Mouse (Mus musculus): ENCODE measurements around the gene Poc1a. TPM values are rescaled to one million over a fixed set of nuclear protein-coding genes. Genes with fewer than 3 reads are reported as not detected.
A peak's percentile ranks its signal among the peaks of the same experiment; 100 is the strongest.

Poc1a gene
- polyA plus RNA-seq, 1 experiment from 2014 or later, result 2.7 TPM

DNA sequence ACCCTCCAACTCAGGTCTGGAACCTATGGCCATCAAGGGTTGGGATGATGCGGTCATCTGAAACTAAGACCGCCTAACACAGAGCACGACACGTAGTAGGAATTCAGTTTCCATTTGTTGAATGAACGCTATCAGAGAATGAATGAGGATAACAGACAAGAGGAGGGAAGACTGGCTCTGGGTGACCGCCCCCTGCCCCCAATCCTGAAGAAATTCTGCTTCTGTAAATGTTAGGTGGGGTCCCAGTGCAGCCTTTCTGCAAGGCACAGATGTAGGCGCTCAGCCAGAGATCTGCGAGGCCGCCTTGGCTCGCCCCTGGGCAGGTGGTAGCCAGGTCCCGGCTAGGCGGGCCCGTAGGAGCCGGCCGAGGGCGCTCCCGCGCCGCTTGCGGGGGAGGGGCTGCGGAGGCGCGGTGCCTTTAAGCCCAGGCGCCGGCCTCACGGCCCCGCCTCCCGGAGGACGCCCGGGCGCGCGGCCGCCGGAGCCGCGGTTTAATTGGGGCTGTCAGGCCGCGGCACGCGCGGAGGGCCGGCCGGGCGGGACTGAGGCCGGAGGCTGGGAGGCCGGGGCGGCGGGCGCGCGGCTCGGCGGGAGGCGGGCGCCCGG is 87.4 kb downstream of the Poc1a start, which contains the start of gene Dusp7:
TSS of gene Dusp7 (plus strand) at position 521 of the 606 bp plus-strand sequence.
- under 1% methylated on average over 46 of the region's 57 CpGs for WGBS (ENCODE audit: missing documents)
- peak within 1 kb of the TSS; percentile 97 for H3K27ac ChIP-seq
- H3K79me2 ChIP-seq (ENCODE audit: inconsistent target), result peaks cover 51% of the 10 kb centered on the region
- peak within 1 kb of the TSS; percentile 95 for H3K4me3 ChIP-seq (ENCODE audit: inconsistent target)
- peaks cover 3% of the 10 kb centered on the region; the same call in 1 of the 2 replicates for H3K36me3 ChIP-seq (ENCODE audit: inconsistent target)

DNA sequence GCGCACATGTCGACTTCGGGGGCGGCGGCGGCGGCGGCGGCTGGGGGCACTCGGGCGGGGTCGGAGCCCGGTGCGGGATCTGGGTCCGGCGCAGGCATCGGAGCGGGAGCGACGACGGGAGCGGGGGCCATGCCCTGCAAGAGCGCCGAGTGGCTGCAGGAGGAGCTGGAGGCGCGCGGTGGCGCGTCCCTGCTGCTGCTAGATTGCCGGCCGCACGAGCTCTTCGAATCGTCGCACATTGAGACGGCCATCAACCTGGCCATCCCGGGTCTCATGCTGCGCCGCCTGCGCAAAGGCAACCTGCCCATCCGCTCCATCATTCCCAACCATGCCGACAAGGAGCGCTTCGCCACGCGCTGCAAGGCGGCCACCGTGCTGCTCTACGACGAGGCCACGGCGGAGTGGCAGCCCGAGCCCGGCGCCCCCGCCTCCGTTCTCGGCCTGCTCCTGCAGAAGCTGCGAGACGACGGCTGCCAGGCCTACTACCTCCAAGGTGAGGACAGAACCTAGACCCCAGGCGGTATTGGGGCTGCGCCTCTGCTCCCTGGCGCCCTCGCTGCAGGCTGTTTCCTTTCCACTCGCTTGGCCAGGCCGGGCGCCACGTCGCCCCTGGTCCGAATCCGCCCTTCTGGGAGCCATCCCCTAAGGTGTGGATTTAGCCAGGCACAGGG is 88.1 kb downstream of the Poc1a start:
- H3K27ac ChIP-seq, result peak overlapping the region; percentile 95
- H3K36me3 ChIP-seq (ENCODE audit: inconsistent target), result peaks cover 11% of the 10 kb centered on the region; the same call in 1 of the 2 replicates
- peak overlapping the region; percentile 95 for H3K4me3 ChIP-seq (ENCODE audit: inconsistent target)
- WGBS (ENCODE audit: missing documents), result under 1% methylated on average over 72 of the region's 72 CpGs
- H3K79me2 ChIP-seq (ENCODE audit: inconsistent target), result peaks cover 58% of the 10 kb centered on the region

DNA sequence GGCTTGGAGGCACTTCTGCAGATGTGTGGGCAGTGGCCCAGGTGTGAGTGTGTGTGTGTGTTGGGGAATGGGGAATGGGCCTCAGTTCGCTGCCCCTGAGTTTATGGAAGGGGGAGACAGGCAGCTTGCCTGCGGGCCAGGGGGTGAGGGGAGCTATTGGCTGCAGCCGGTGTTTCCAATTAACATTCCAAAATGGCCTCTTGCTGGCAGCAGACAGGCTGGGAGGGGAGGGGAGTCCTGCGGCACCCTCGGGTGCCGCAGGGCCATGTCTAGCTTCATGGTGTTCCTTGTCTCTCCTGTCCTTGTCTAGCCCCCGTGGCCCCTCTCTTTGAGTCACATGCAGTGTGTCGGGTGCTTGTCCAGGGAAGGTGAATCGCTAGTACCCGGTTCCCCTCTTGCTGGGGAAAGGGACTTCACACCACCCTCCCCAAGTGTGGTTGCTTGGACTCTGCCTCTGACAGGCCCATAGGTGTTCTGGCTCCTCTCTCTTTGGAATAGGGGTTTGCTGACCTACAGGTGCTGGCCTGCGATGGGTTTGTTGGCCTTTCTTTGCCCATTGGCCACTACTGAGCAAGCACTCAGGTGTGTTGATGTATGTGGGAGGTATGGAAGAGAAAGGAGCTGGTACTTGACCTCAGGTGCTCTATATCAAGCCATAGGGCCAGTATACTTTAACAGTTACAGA is 89.1 kb downstream of the Poc1a start:
- Histone ChIP-seq H3K27ac (peak overlapping the region; percentile 95), H3K4me3 (ENCODE audit: inconsistent target) (peak overlapping the region; percentile 95), H3K79me2 (ENCODE audit: inconsistent target) (peaks cover 68% of the 10 kb centered on the region), H3K36me3 (ENCODE audit: inconsistent target) (peaks cover 18% of the 10 kb centered on the region; the same call in 1 of the 2 replicates)
- WGBS (ENCODE audit: missing documents), result 9% methylated on average over 11 of the region's 11 CpGs

DNA sequence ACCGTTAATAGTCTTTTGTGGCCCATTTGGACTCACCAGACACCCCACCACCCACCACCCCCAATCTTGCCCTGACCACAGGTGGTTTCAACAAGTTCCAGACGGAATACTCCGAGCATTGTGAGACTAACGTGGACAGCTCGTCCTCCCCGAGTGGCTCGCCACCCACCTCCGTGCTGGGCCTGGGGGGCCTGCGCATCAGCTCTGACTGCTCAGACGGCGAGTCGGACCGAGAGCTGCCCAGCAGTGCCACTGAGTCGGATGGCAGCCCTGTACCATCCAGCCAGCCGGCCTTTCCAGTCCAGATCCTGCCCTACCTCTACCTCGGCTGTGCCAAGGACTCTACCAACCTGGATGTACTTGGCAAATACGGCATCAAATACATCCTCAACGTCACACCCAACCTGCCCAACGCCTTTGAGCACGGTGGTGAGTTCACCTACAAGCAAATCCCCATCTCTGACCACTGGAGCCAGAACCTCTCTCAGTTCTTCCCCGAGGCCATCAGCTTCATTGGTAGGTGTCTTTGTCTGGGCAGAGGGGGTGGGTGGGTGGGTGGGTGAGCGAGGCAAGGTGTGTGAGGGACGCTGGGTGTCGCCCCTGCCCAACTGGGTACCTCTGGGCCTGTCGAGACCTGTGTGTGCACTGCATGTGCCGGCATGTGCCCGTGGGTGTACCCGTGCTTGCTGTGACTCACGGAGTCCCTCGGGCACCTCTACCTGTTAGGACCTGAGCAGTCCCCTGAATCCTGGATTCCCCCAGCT is 89.9 kb downstream of the Poc1a start:
- peak overlapping the region; percentile 95 for H3K27ac ChIP-seq
- H3K36me3 ChIP-seq (ENCODE audit: inconsistent target), result peaks cover 21% of the 10 kb centered on the region; the same call in 1 of the 2 replicates
- peaks cover 77% of the 10 kb centered on the region for H3K79me2 ChIP-seq (ENCODE audit: inconsistent target)
- peak overlapping the region; percentile 95 for H3K4me3 ChIP-seq (ENCODE audit: inconsistent target)
- WGBS (ENCODE audit: missing documents), result 88% methylated on average over 27 of the region's 30 CpGs

DNA sequence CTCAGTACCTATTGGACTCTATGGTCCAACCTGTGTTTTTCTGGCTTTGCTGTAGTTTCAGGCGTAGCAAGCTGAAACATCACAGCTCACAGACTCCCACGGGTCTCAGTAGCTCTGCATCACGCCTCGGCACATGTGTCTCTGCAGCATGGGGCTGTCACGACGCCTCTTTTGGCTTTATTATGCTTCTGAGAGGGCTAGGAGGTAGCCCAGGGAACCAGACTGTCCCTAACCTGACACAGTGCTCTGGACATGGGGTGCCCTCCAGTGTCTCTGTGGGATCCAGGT is 90.5 kb downstream of the Poc1a start:
- peaks cover 75% of the 10 kb centered on the region for H3K79me2 ChIP-seq (ENCODE audit: inconsistent target)
- peak overlapping the region; percentile 95 for H3K4me3 ChIP-seq (ENCODE audit: inconsistent target)
- WGBS (ENCODE audit: missing documents), result 50% methylated on average over 6 of the region's 6 CpGs
- peaks cover 22% of the 10 kb centered on the region; the same call in 1 of the 2 replicates for H3K36me3 ChIP-seq (ENCODE audit: inconsistent target)
- H3K27ac ChIP-seq, result peak overlapping the region; percentile 95

DNA sequence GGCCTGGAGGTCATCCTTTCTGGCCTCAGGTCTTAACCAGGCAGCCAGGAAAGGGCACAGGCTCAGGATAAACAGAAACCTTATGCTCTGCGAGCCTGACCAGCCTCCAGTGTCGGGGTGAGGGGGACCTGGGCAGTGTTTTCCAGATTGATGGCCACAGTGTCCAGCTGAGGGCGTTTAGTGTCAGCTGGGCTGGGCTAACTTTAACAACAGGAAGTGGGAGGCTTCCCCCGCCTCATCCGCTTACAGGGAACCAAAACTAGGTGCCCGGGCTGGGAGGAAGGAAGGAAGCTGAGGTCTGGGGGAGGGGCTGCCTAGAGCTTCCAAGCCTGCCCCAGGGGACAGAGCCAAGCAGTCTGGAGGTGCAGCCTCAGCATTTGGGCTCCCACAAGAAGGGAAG is 90.9 kb downstream of the Poc1a start:
- Histone ChIP-seq H3K27ac (peak overlapping the region; percentile 95), H3K4me3 (ENCODE audit: inconsistent target) (peak overlapping the region; percentile 95), H3K36me3 (ENCODE audit: inconsistent target) (peaks cover 22% of the 10 kb centered on the region; the same call in 1 of the 2 replicates), H3K79me2 (ENCODE audit: inconsistent target) (peaks cover 72% of the 10 kb centered on the region)
- WGBS (ENCODE audit: missing documents), result 1% methylated on average over 6 of the region's 6 CpGs

DNA sequence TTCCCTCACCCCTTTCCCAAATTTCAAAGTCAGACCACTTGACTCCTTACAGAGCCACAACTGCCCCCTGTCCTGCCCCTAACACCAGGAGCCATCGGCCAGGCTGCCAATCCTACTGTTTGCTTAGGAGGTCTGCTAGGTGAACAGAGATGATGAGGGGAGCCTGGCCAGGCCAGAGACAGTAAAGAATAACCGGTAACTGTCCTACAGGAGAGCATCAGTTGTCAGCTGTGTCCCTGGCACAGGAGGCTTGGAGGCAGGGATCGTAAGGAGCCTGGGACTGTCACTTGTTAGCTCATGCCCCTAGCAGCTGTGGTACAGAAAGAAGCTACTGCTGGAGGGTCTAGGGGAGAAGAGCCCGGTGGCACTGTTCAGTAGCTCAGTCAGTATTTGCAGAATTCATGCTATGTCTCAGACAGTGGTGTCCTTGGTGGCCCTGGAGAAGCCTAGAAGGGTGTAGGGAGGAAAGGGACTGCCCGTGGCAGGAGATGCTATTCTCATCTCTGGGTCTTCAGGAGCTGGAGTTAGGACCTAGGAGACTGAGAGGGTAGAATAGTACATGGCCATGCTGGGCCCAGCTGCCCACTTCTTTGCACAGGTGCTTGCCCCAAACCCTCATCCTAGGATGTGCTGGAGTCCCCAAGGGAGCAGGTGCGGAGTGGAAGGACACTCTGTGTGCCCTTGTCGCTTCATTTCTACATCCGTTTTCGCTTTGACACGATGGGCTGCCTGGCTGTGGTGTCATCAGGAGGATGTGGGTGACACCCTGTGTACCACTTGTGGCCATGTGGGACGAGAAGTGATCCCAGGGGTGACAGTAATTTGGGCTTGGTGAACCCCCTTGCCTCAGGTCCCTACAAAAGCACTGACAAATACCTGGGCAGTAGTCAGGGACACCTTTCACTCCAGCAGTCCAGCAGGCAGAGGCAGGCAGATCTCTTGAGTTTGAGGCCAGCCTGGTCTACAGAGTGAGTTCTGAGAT is 91.9 kb downstream of the Poc1a start:
- Histone ChIP-seq H3K79me2 (ENCODE audit: inconsistent target) (peaks cover 72% of the 10 kb centered on the region), H3K36me3 (ENCODE audit: inconsistent target) (peaks cover 22% of the 10 kb centered on the region; the same call in 1 of the 2 replicates), H3K27ac (peak overlapping the region; percentile 95), H3K4me3 (ENCODE audit: inconsistent target) (peak overlapping the region; percentile 95)
- 61% methylated on average over 11 of the region's 11 CpGs for WGBS (ENCODE audit: missing documents)

DNA sequence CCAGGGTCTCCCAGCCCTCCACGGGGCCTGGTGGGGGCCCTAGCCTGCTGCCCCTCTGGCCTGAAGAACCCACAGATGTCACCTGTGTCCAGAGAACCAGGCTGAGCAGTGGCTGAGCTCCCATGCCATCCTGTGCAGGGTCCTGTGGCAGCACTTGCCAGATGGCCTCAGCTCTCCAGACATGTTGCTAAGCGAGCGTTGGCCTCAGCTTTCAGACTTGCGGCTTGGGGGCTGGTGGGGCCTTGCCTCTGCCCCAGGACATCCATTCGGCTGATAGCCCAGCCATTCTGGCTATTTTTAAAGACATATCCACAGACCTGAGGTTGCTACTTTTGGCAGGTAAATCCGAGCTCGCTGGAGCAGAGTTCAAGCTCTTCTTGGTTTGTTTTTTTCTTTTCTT is 93.1 kb downstream of the Poc1a start:
- WGBS (ENCODE audit: missing documents), result 92% methylated on average over 7 of the region's 7 CpGs
- H3K4me3 ChIP-seq (ENCODE audit: inconsistent target), result no peak overlapping the region
- no peak overlapping the region for H3K27ac ChIP-seq
- H3K36me3 ChIP-seq (ENCODE audit: inconsistent target), result peaks cover 22% of the 10 kb centered on the region; the same call in 1 of the 2 replicates
- peaks cover 70% of the 10 kb centered on the region for H3K79me2 ChIP-seq (ENCODE audit: inconsistent target)

DNA sequence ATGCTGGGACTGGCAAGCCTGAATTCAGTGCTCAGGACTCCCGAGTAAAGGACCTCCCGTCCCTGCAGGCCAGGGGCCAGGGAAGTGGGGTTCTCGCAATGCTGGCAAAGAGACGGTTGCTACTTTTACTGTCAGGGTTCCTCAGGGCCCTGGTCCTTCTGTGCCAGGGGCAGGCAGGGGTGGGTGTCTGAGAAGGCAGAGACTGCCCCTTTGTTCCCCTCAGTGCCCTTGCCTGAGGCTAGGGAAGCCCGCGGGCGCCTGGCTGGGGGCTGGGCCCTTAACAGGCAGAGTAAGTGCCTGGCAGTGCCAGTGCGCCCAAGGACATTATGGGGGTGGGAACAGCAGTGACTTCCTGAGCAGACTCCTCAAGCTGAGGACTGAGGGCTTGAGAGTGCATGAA is 96.4 kb downstream of the Poc1a start:
- peaks cover 38% of the 10 kb centered on the region for H3K79me2 ChIP-seq (ENCODE audit: inconsistent target)
- peaks cover 22% of the 10 kb centered on the region; the same call in 1 of the 2 replicates for H3K36me3 ChIP-seq (ENCODE audit: inconsistent target)
- no peak overlapping the region for H3K4me3 ChIP-seq (ENCODE audit: inconsistent target)
- 85% methylated on average over 8 of the region's 8 CpGs for WGBS (ENCODE audit: missing documents)
- H3K27ac ChIP-seq, result no peak overlapping the region

DNA sequence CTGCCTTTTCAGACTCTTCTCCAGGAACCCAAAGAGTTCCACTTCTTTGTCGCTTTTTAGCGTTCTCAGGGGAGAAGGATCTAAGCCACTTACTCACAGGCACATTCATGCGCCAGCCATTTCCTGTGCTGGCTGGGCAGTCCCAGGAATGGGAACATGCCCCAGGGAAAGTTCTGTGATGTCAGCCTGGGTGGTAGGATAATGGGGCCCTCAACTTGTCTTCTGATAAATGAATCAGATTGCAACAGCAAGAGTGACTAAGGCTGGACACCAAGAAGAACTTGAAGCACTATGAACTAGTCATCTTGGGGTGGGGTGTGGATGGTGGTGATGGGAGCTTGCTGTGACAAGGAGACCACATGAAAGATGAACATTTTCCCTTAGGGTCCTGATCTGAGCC is 97.2 kb downstream of the Poc1a start:
- peaks cover 20% of the 10 kb centered on the region; the same call in 1 of the 2 replicates for H3K36me3 ChIP-seq (ENCODE audit: inconsistent target)
- H3K4me3 ChIP-seq (ENCODE audit: inconsistent target), result no peak overlapping the region
- H3K79me2 ChIP-seq (ENCODE audit: inconsistent target), result peaks cover 30% of the 10 kb centered on the region
- no peak overlapping the region for H3K27ac ChIP-seq
- 88% methylated on average over 3 of the region's 3 CpGs for WGBS (ENCODE audit: missing documents)

DNA sequence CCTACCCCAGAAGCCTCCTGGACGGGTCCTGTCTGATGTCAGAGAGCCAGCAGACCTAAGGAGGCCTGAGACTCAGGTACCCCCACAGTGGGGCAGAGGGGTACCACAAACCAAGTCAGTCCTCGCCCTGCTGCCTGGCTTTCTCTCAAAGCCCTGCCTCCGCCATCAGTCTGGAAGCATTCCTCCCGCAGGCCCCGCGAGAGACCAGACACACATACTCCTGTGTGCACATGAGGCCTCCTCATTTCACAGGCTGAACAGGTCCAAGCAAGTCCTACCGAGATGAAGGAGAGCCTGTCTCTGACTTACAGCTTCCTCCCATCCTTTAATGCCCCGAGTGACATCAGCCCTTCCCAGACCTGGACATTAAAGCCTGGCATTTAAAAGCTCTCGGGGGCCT is 97.9 kb downstream of the Poc1a start:
- Histone ChIP-seq H3K36me3 (ENCODE audit: inconsistent target) (peaks cover 13% of the 10 kb centered on the region; the same call in 1 of the 2 replicates), H3K4me3 (ENCODE audit: inconsistent target) (no peak overlapping the region), H3K79me2 (ENCODE audit: inconsistent target) (peaks cover 23% of the 10 kb centered on the region), H3K27ac (no peak overlapping the region)
- WGBS (ENCODE audit: missing documents), result 93% methylated on average over 9 of the region's 9 CpGs

DNA sequence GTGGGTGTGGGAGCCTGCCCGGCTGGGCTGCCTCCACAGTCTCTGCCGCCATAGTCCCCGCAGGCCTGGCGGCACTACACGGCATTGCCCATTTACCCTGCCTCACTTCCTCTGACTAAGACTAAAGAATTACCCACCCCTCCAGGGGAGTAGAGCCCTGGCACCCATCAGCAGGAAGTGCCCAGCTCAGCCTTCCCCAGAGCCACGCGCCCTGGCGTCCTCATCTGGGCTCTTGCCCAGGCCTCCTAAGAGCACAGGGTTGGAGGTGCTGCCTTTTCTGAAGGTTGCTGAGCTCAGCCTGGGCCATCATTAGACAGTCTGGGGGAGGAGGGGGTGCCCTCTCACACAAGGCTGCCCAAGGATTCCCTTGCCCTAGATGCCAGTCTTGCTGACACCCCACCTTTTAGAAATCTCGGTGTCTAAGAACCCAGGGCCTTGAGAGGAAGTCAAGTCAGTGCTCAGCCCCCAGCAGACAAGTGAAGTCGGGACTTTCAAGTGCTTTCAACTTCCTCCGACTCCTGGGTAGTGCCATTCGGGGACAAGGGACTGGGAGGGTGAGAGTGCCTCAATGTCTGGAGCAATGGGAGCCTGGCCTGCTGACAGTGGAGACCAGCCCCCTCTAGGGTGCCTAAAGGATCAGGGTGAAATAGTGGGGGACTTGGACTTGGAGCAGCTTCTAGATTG is 105.5 kb downstream of the Poc1a start:
- Histone ChIP-seq H3K4me3 (ENCODE audit: inconsistent target) (no peak overlapping the region), H3K36me3 (ENCODE audit: inconsistent target) (no peaks in the 10 kb centered on the region), H3K79me2 (ENCODE audit: inconsistent target) (no peaks in the 10 kb centered on the region), H3K27ac (peak overlapping the region; percentile 36; the same call in 1 of the 2 replicates)
- WGBS (ENCODE audit: missing documents), result 24% methylated on average over 12 of the region's 12 CpGs

Data from macrophage (primary cell).